Comparison of ENCODE assay signal across 15 mouse cellular contexts in genomic region chr1:59360834-59361233, GRCm38 (mm10).
"Had no signal": no experiment of that assay in that cellular context is flagged by ENCODE, and none has a peak within 500 bp of the region (broad histone marks: within the 10 kb centered on the region; RNA-seq: fewer than 3 reads in every experiment).

No protein-coding gene starts in this region.

- H3K27ac ChIP-seq: lung, embryonic 15.5 days; macrophage; neural tube, embryonic 12.5 days; stomach, embryonic 15.5 days; stomach, postnatal 0 days had no signal

- H3K4me2 ChIP-seq: lung, embryonic 15.5 days; midbrain, embryonic 11.5 days; neural tube, embryonic 12.5 days; stomach, embryonic 15.5 days had no signal

- H3K4me3 ChIP-seq: lung, embryonic 15.5 days; megakaryocyte, embryonic 14.5 days; neural tube, embryonic 12.5 days; stomach, embryonic 15.5 days had no signal

- H3K27me3 ChIP-seq: lung, embryonic 15.5 days; neural tube, embryonic 12.5 days; stomach, embryonic 15.5 days had no signal

- H3K36me3 ChIP-seq: lung, embryonic 15.5 days; neural tube, embryonic 12.5 days; stomach, embryonic 15.5 days had no signal

- H3K4me1 ChIP-seq: neural tube, embryonic 12.5 days; stomach, embryonic 15.5 days had no signal

- H3K9me3 ChIP-seq: lung, embryonic 15.5 days; megakaryocyte, embryonic 14.5 days; neural tube, embryonic 12.5 days; stomach, embryonic 15.5 days had no signal

- DNase-seq: lung, adult 2 months; lung, postnatal 14 days; lung, postnatal 36 days; right cerebral cortex, postnatal 14 days; thymus, adult 2 months; thymus, postnatal 25 days; thymus, postnatal 4 days had no signal

- H3K9ac ChIP-seq: lung, embryonic 15.5 days; neural tube, embryonic 12.5 days; stomach, embryonic 15.5 days had no signal

- ATAC-seq: lung, postnatal 0 days had no signal
